Mouse (Mus musculus): Measurements from ENCODE around the gene Bpifa6. TPM values are rescaled to one million over a fixed set of nuclear protein-coding genes. Genes with fewer than 3 reads are reported as not detected.
A peak's percentile ranks its signal among the peaks of the same experiment; 100 is the strongest.

Gene Bpifa6
- not detected in 2 replicates for polyA plus RNA-seq (2012; rRNA removed)

DNA sequence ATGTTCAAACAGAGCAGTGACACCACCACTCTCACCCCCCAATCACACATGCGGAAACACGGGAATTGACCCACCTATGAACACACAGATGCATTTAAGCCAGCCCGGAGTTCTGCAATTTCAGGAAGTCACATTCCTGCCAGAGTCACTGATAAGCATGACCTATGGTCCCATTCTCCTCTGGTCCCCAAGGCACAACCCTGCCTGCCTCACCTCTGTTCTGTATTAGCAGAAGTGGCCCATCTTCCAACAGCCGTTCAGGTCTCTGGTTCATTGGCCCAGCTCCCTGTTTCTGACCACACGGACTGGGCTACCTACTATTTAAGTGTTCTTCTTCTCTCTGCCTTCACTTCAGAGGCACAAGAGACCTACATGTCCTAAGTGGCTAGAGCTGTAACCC lies at the start of gene Bpifa6:
TSS of gene Bpifa6 (plus strand) at position 364 of the 400 bp plus-strand sequence.
- Histone ChIP-seq H3K4me1 (ENCODE audit: control insufficient read depth, insufficient read depth, low read length) (no peaks in the 10 kb centered on the region), H3K4me3 (replicated peaks; ENCODE audit: insufficient read depth, low read depth, low read length) (no peak within 1 kb of the TSS), H3K27ac (ENCODE audit: insufficient read depth, low read length) (no peak within 1 kb of the TSS), H3K27me3 (ENCODE audit: control insufficient read depth, insufficient read depth, low read length) (no peaks in the 10 kb centered on the region)
- WGBS = 88% methylated on average over 5 of the region's 5 CpGs
- TF ChIP-seq POLR2A (IDR thresholded peaks at IDR 0.05; ENCODE audit: borderline replicate concordance, insufficient read depth, low read length) = no peak
- TF ChIP-seq CTCF (IDR thresholded peaks at IDR 0.05; ENCODE audit: borderline replicate concordance, insufficient read depth, low read depth, low read length) = no peak
- no peak for DNase-seq

DNA sequence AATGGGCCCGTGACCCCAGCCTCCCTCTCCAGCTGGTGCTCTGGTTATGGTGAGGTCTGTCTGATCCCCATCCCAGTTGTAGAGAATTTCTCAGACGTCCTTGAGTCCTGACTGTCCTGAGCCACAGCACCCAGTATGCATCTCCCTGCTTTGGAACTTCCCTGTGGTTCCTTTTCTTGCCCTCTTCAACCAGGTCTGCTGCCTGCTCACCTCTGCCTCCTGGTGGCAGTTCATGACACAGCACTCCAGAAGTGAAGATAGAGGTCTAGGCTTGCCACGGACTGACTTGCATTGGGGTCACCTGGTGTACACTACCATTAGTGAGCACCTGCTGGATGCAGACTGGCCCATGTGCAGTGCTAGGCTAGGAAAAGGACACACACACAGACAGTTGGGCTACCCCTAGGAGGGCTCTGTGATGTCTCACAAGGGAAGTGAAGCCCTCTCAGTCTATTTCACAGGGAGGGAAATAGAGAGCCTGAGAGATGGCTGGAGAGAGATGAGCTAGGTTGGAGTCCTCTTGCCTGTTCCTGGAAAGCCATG lies 44.8 kb upstream of the Bpifa6 start:
- Histone ChIP-seq H3K27me3 (ENCODE audit: control insufficient read depth, insufficient read depth, low read length) (no peaks in the 10 kb centered on the region), H3K4me1 (ENCODE audit: control insufficient read depth, insufficient read depth, low read length) (no peaks in the 10 kb centered on the region), H3K4me3 (replicated peaks; ENCODE audit: insufficient read depth, low read depth, low read length) (no peak overlapping the region), H3K27ac (ENCODE audit: insufficient read depth, low read length) (no peak overlapping the region)
- no peak for TF ChIP-seq POLR2A (IDR thresholded peaks at IDR 0.05; ENCODE audit: borderline replicate concordance, insufficient read depth, low read length)
- peak; percentile 91 for TF ChIP-seq CTCF (IDR thresholded peaks at IDR 0.05; ENCODE audit: borderline replicate concordance, insufficient read depth, low read depth, low read length)
- peak; percentile 31 to 64 for DNase-seq
- 42% methylated on average over 3 of the region's 3 CpGs for WGBS

DNA sequence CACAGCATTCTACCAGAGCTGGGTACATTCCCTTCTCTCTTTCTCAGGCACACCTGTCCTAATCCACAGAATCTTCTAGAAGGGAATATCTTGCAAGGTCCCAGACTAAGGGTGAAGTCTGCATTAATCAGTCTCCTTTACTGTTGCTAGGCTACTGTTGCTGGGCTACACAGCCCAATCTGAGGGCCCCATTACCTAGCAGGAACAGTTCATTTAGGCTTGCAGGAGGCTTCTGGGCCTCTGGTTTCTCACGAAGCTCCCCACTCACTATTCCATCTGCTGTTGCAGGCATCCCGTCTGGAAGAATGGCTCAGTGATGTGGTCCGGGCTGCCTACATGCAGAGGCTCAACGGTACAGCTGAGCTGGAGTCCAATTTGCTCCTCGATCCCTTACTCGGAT lies 43.6 kb upstream of the Bpifa6 start:
- H3K27me3 ChIP-seq (ENCODE audit: control insufficient read depth, insufficient read depth, low read length) = no peaks in the 10 kb centered on the region
- H3K27ac ChIP-seq (ENCODE audit: insufficient read depth, low read length) = no peak overlapping the region
- DNase-seq = no peak
- no peak overlapping the region for H3K4me3 ChIP-seq (replicated peaks; ENCODE audit: insufficient read depth, low read depth, low read length)
- TF ChIP-seq POLR2A (IDR thresholded peaks at IDR 0.05; ENCODE audit: borderline replicate concordance, insufficient read depth, low read length) = no peak
- TF ChIP-seq CTCF (IDR thresholded peaks at IDR 0.05; ENCODE audit: borderline replicate concordance, insufficient read depth, low read depth, low read length) = no peak
- WGBS = 62% methylated on average over 6 of the region's 6 CpGs
- no peaks in the 10 kb centered on the region for H3K4me1 ChIP-seq (ENCODE audit: control insufficient read depth, insufficient read depth, low read length)

DNA sequence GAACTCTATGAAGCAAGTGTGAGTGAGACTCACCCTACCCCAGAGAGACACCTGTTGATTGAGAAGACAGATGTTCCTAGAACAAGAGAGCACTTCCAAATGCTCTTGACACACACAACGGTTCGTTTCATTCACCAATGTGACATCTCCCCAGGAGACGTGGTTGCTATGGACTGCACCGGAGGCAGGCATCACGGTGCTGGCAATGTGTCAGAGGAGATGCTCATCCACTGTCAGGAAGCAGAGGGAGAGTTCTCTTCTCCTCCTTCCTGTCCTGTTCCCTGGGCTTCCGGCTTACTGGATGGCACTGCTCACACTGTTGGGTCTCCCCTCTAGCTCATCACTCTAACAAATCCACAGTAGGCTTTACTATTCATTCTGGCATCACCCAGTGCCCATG lies 41.4 kb upstream of the Bpifa6 start:
- Histone ChIP-seq H3K4me1 (ENCODE audit: control insufficient read depth, insufficient read depth, low read length) (no peaks in the 10 kb centered on the region), H3K27me3 (ENCODE audit: control insufficient read depth, insufficient read depth, low read length) (no peaks in the 10 kb centered on the region), H3K27ac (ENCODE audit: insufficient read depth, low read length) (no peak overlapping the region), H3K4me3 (replicated peaks; ENCODE audit: insufficient read depth, low read depth, low read length) (no peak overlapping the region)
- TF ChIP-seq POLR2A (IDR thresholded peaks at IDR 0.05; ENCODE audit: borderline replicate concordance, insufficient read depth, low read length) = no peak
- TF ChIP-seq CTCF (IDR thresholded peaks at IDR 0.05; ENCODE audit: borderline replicate concordance, insufficient read depth, low read depth, low read length) = no peak
- DNase-seq = no peak
- 20% methylated on average over 6 of the region's 6 CpGs for WGBS

DNA sequence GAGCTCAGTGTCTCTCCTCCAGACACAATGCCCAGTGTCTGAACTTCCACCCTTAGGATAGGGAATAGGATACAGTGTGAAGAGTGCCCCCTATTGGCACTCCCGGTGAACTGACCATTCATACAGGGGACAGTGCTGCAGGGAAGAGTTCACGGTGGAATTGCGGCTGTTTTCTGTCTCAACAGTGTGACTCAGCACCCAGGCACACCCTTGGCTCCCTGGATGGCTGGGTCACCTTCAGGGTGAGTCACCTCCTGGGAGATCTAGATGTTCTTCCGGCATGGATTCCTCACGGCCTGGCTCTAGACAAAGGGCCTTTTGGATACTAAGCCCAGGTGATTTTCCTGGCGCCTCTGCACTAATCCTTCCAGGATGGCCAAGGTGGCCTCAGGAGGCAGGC lies 39.4 kb upstream of the Bpifa6 start:
- Histone ChIP-seq H3K4me1 (ENCODE audit: control insufficient read depth, insufficient read depth, low read length) (no peaks in the 10 kb centered on the region), H3K27ac (ENCODE audit: insufficient read depth, low read length) (no peak overlapping the region), H3K4me3 (replicated peaks; ENCODE audit: insufficient read depth, low read depth, low read length) (no peak overlapping the region), H3K27me3 (ENCODE audit: control insufficient read depth, insufficient read depth, low read length) (no peaks in the 10 kb centered on the region)
- DNase-seq = no peak
- WGBS = 91% methylated on average over 6 of the region's 6 CpGs
- no peak for TF ChIP-seq POLR2A (IDR thresholded peaks at IDR 0.05; ENCODE audit: borderline replicate concordance, insufficient read depth, low read length)
- no peak for TF ChIP-seq CTCF (IDR thresholded peaks at IDR 0.05; ENCODE audit: borderline replicate concordance, insufficient read depth, low read depth, low read length)

DNA sequence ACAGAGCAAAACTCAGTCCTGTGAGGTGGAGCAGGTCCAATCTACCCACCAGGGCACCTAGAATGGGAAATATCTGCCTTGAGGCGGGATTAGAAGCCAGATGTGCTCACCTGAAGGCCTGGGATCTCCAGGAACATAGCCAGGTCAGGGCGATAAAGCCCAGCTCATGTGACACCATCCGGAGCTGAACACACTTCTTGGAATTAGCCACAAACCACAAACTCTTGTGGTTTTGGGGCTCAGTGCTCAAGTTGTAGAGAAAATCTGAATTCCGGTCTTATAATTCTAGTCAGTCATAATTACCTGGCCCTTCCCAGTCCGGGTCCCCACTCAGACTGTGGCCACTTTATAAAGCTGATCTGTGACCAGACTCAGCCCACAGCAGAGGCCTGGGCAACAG lies 36.9 kb upstream of the Bpifa6 start, which contains the start of gene Bpifb4:
TSS of gene Bpifb4 (plus strand) at position 370 of the 400 bp plus-strand sequence.
- WGBS = 90% methylated on average over 5 of the region's 5 CpGs
- TF ChIP-seq CTCF (IDR thresholded peaks at IDR 0.05; ENCODE audit: borderline replicate concordance, insufficient read depth, low read depth, low read length) (no peak), POLR2A (IDR thresholded peaks at IDR 0.05; ENCODE audit: borderline replicate concordance, insufficient read depth, low read length) (no peak)
- Histone ChIP-seq H3K4me3 (replicated peaks; ENCODE audit: insufficient read depth, low read depth, low read length) (no peak within 1 kb of the TSS), H3K4me1 (ENCODE audit: control insufficient read depth, insufficient read depth, low read length) (no peaks in the 10 kb centered on the region), H3K27ac (ENCODE audit: insufficient read depth, low read length) (no peak within 1 kb of the TSS), H3K27me3 (ENCODE audit: control insufficient read depth, insufficient read depth, low read length) (no peaks in the 10 kb centered on the region)
- no peak for DNase-seq

DNA sequence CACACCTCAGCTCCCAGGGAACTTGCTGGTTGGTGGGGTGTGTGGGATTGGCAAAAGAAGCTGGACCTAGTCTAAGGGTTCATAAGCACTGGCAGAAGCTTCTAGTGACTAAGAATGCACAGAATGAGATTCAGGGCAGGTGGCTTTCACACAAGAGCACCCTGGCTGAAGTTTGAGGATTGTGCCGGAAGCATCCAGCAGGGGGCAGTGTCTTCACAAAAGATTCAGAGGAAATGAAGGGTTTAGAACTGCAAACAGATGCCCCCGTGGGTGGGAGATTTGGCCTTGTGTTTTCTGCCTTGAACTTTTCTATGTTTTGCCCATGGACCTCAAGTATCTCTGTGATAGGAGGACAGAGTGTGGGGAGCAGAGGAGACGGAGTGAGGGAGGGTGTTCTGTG lies 31.2 kb upstream of the Bpifa6 start:
- 35% methylated on average over 3 of the region's 3 CpGs for WGBS
- H3K4me3 ChIP-seq (replicated peaks; ENCODE audit: insufficient read depth, low read depth, low read length) = no peak overlapping the region
- H3K4me1 ChIP-seq (ENCODE audit: control insufficient read depth, insufficient read depth, low read length) = no peaks in the 10 kb centered on the region
- no peaks in the 10 kb centered on the region for H3K27me3 ChIP-seq (ENCODE audit: control insufficient read depth, insufficient read depth, low read length)
- TF ChIP-seq CTCF (IDR thresholded peaks at IDR 0.05; ENCODE audit: borderline replicate concordance, insufficient read depth, low read depth, low read length) (peak; percentile 73; the same call in 1 of the 2 replicates), POLR2A (IDR thresholded peaks at IDR 0.05; ENCODE audit: borderline replicate concordance, insufficient read depth, low read length) (no peak)
- DNase-seq = peak; percentile 44 to 75
- H3K27ac ChIP-seq (ENCODE audit: insufficient read depth, low read length) = no peak overlapping the region

DNA sequence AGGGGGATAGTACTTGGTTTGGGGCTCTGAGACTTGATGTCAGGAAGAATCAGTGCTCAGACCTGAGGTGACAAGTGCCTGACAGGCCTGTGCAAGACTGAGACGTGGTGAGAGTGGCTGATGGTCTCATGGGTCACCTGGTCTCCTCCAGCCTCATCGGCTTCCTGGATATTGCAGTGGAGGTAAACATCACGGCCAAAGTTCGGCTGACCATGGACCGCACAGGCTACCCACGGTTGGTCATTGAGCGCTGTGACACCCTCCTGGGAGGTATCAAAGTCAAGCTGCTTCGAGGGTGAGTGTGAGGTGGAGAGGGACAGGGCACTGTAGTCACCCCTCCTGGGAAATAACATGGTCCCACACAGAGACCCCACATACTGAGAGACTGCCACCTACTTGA lies 30.2 kb upstream of the Bpifa6 start:
- WGBS = 91% methylated on average over 8 of the region's 8 CpGs

More for the DNA sequence above, 30.2 kb upstream of the Bpifa6 start:
- H3K4me1 ChIP-seq (ENCODE audit: control insufficient read depth, insufficient read depth, low read length) = no peaks in the 10 kb centered on the region
- no peak overlapping the region for H3K27ac ChIP-seq (ENCODE audit: insufficient read depth, low read length)
- no peak for DNase-seq
- H3K27me3 ChIP-seq (ENCODE audit: control insufficient read depth, insufficient read depth, low read length) = no peaks in the 10 kb centered on the region
- TF ChIP-seq POLR2A (IDR thresholded peaks at IDR 0.05; ENCODE audit: borderline replicate concordance, insufficient read depth, low read length) (no peak), CTCF (IDR thresholded peaks at IDR 0.05; ENCODE audit: borderline replicate concordance, insufficient read depth, low read depth, low read length) (no peak)
- H3K4me3 ChIP-seq (replicated peaks; ENCODE audit: insufficient read depth, low read depth, low read length) = no peak overlapping the region

Data from cerebellum, adult 2 months (tissue).